Mouse (Mus musculus): ENCODE results near the gene Dpp6.
"Not testable (repeated sequence)": the region's sequence is repeated elsewhere in the genome, so short reads cannot be mapped to it uniquely, and the experiment has no call there.

The Dpp6 gene

DNA sequence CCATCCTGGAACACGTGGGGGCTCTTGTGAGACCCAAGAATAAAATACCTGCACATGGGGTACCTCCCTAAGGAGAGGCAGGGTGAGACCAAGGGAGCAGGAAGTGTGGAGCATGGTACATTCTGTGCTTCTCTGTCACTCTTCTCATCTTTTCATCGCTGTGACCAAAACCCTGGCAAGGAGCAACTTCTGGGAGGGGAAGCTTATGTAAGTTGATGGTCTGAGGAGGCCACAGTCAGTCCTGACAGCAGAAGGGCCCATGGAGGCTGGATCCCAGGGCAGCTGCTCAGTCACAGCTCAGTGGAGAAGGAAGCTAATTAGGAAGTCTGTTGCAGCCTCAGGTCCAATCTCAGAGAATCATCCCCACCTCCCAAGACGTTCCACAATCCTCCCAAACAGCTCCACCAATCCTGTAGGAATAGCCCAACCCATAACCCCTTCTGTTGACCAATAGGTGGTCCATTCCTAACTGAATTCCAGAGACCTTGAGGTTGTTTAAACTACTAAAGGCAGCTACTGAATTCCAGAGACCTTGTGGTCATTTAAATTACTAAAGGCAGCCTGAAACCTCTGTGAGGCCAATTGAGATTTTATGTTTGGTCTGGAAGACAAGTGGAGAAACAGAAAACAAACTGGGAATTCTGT lies 636.3 kb downstream of the Dpp6 start:
- no peak for DNase-seq (ENCODE audit: inconsistent age in 2 of 2, low spot score in 1 of 2)

GRCm38 (mm10) chr5:27454386-27454785 lies 637.4 kb downstream of the Dpp6 start:
- DNase-seq (ENCODE audit: inconsistent age in 2 of 2, low spot score in 1 of 2): no peak

DNA sequence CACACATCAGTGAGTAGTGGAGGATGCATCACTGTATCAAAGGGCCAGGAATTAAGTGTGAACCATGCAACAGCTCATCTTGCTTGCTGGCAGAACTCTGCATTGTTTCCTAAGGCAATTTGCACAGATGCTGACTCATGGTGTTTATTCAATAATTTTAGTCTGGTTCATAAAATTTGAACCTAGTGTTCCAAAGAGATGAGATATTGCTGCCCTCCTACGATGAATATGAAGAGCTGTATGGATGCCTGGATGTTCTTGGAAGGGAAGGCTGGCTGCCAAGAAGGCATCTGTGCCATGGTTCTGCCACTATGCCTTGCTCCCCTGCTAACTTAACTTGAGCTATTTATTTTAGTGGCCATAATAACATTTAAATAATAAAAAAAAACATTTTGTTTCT lies 640.0 kb downstream of the Dpp6 start:
- peak in 1 of 2 experiments; percentile 44 for DNase-seq (ENCODE audit: inconsistent age in 2 of 2, low spot score in 1 of 2)

DNA sequence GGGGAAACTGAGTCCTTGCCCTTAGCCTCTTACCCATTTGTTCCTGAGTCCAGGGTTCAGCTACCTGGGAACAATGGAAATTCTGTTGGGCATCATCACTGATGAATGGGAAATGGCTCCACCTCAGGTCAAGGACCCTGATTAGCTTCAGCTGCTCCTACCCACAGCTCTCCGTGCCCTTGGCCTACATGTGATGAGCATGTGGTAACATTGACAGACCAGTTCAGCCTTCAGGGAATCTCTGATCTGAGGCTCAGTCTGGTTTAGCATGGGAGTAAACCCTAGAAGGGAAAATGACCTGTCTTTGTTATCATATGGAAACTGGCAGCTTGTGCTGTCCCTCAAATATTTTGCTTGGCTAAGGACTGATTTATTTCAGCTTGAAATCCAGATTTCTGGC lies 640.7 kb downstream of the Dpp6 start:
- DNase-seq (ENCODE audit: inconsistent age in 2 of 2, low spot score in 1 of 2): peak; percentile 38 to 64

- no peak for DNase-seq (ENCODE audit: inconsistent age in 2 of 2, low spot score in 1 of 2)
These were observed 658.0 kb downstream of the Dpp6 start for GRCm38 (mm10) chr5:27474964-27475465.

DNA sequence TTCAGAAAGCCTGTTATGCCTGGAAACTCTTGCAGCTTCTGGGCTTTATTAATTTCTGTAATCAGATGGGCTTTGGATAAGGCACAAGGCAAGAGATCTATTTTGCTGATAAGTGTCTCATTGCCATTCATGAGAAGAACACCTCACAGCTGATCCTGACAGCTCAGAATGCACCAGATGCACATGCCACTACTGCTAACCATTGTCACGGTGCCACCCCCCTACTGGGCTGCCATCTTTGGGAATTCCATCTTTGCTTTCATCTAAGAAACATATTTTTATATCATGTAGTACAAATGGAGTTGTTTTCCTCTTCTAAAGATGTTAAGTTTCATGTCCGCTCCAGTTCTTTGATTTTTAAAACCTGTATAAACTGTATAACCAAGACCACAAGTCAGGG lies 664.7 kb downstream of the Dpp6 start:
- no peak for DNase-seq (ENCODE audit: inconsistent age in 2 of 2, low spot score in 1 of 2)

DNA sequence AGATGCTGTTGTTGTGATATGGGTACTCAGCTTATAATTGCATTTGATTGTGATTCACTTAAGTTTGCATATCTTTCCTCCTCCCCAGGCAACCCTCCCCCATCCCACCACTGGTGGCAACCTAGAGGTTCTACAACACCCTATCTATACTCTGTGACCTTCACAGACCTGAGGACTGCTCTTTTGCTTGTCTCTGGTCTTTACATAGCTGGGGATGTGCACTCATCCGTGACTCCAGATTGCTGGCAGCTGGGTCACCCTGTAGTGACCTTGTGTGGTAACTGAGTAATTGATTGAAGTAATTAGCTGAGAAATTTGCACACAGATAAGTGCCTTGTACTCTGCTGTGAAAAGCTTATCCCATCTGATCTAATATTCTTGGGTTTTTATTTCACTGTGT lies 669.1 kb downstream of the Dpp6 start:
- peak in 1 of 2 experiments; percentile 33 for DNase-seq (ENCODE audit: inconsistent age in 2 of 2, low spot score in 1 of 2)

DNA sequence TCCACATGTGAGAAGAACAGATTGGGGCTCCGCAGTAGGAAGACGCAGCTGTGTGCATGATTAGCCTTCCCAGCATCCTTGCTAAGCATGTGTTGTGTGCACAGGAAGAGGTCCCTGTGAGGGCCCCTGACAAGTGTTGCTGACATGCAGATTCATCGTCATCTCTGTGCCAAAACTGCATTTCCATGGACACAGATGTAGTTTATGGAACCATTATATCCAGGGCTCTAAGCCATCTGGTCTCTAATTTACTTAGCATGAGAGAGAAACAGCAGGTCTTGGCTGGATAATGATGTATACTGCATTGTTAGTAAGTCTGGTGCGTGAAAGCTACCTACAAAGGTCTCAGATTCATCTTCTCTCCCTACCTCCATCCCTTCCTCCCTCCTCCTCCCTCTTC lies 673.9 kb downstream of the Dpp6 start:
- DNase-seq (ENCODE audit: inconsistent age in 2 of 2, low spot score in 1 of 2): no peak

- not testable (repeated sequence) for DNase-seq (ENCODE audit: inconsistent age in 2 of 2, low spot score in 1 of 2)
These were observed 684.3 kb downstream of the Dpp6 start, which contains the start of gene Speer4b for GRCm38 (mm10) chr5:27501338-27501737. Speer4b (minus strand) TSS chr5:27501438.

DNA sequence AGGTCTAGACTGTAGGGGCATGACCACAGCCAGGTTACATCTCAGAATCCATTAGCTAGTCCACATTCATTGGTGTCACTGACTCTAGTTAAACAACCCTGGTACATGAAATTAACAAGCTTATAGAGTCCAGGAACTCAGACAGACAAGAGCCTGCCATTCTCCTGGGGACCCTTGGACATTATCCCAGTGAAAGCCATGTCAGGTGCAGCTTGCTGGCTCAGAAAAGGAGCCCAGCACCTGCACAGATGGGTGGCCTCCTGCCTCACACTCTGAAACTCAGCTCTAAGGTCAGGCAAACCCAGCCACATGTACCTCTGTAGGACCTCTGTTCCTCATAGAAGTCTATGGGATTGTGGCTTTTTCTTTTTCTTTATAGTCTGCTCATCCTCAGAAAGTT lies 701.7 kb downstream of the Dpp6 start:
- no peak for DNase-seq (ENCODE audit: inconsistent age in 2 of 2, low spot score in 1 of 2)

DNA sequence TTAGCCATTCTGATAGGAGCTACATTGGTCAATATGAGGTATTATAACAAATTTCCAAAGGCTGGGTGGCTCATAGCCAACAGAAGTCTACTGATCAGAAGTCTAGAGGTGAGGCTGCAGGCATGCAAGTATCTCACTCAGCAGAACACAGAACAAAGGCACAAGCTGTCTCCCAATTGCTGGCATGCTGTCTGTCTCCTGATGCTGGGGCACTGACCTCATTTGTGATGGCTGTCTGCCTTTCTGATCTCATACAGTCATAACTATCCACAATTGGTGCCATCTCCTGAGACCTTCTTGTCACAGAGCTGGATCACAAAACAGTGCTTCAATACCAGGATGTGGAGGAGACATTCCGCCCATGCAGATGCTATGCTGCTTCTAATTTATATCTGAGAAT lies 709.9 kb downstream of the Dpp6 start:
- no peak for DNase-seq (ENCODE audit: inconsistent age in 2 of 2, low spot score in 1 of 2)

DNA sequence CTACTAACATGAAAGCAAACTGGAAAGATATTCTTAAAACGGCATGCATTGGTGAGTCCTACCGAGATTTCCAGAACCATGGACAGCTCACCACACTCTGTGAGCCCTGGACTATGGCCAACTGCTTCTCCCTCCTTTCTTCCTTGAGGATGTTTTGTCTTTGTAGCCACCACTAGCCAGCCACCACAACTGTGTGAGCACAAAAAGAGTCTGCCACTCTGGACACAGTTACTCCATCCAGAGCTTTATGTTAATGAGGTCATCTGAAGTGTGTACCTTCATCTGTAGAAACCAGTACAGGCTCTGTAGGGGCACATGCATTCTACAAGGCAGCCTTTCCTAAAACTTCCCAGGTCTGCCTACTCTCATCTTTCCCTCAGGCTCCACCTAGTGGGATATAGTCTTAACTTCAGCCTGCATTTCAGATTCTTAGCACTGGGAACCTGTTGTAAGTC lies 727.8 kb downstream of the Dpp6 start:
- peak; percentile 31 to 87 for DNase-seq (ENCODE audit: inconsistent age in 2 of 2, low spot score in 1 of 2)

DNA sequence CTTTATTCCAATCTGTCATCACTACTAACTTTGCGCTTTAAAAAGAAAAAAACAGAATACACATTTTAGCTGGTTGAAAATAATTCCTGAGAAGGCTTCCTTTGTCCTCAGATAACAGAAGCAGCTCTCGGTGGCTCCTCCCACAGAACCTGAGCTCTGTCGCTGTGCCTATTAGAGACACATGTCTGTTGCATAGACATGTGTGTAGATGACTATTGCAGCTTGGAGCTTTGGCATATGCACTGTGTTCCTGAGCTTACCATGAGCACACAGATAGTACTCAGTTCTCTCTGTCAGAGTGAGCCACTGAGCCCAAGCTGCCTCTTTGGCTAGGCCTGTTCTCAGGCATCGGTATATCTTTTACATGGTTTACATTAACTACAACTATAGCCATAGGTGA lies 732.3 kb downstream of the Dpp6 start:
- no peak for DNase-seq (ENCODE audit: inconsistent age in 2 of 2, low spot score in 1 of 2)

GRCm38 (mm10) chr5:27565700-27566099 lies 748.7 kb downstream of the Dpp6 start:
- no peak for DNase-seq (ENCODE audit: inconsistent age in 2 of 2, low spot score in 1 of 2)

DNA sequence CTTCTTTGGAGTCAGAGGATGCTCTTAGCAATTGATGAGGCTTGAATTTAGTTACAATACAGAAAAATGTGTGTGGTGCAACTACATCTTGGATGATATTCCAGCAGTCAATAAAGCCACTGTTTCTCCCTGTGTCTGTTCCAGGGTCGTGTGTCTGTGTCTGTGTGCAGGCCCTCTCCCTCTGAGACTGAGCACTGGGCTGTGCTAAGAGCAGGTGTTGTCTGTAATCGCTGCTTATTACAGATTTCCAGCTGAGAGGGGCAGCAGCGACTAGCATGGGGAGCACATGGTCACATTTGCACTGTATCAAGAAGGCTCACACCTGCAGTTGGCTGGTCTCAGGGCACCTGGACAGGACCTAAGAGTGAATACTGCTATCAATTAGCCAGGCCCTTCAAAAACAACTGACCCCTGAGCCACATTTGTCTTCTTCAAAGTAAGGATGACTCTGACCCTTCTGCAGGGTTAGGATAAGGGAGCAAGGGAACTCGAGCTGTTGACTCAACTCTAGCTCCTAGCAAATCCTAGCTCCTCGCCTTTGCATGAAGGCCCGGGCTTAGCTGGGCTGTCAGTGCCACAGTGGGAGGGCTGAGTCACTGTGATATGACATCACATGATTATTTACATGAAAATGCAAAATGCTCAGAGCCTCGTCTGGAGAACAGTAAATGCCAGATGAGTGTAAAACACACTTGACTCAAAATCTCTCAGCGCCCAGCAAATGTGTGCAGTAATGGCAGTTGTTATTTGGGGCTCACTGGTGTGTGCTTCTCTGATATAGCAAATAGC lies 771.2 kb downstream of the Dpp6 start:
- no peak for DNase-seq (ENCODE audit: inconsistent age in 2 of 2, low spot score in 1 of 2)

GRCm38 (mm10) chr5:27604132-27604531 lies 787.1 kb downstream of the Dpp6 start:
- DNase-seq (ENCODE audit: inconsistent age in 2 of 2, low spot score in 1 of 2): no peak

DNA sequence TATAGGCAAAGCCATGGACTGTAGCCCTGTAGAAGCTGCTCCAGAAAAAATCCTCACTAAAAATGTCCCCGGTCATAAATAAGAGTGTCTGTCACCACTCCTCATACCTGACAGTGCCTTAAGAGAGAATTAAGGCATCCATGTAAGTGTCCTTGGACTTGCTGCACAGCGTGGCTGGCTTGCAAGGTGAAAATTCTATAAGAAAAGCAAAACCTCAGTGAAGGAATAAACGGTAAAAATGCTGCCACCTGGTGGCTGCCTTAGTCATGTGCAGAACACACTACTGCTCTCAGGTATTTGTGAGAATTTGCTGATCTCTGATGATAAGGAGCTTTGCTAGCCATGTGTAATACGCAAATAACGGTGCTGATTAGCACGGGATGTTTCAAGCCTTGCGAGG lies 798.8 kb downstream of the Dpp6 start:
- peak; percentile 22 to 75 for DNase-seq (ENCODE audit: inconsistent age in 2 of 2, low spot score in 1 of 2)

DNA sequence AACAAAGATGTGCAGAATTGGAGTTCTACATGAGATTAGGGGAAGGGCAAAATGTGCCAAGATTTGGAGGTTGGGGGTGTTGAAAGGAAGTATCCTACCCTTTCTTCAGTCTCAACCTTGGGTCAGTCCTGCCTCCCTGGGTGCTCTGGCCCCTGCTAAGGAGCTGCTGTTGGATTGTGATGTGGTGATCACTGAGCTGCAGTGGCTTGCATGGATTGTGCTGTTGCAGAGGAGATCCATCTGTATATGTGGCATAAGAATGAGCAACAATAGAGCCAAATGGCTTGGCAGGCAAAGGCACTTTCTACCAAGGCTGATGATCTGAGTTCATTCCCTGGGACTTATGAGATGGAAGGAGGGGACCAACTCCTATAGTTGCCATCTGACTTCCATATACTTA lies 804.8 kb downstream of the Dpp6 start:
- no peak for DNase-seq (ENCODE audit: inconsistent age in 2 of 2, low spot score in 1 of 2)

DNA sequence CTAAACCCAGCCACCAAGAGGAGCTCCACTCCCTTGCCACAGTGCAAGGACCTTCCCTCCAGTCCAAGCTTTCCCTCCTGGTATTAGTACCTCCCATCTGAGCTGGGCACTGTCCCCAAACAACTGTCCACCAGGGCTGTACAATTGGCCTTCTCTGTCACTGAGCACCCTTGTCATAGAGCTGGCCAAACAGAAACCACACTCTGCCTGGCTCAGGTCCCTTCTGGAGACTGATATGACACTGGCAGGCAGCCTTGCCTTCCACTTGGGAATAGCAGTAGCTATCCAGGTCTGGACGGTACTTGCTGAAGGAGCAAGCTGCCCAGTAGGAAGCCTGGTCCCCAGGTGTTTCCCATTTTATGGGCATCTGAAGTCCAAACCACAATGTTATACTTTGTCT lies 806.9 kb downstream of the Dpp6 start:
- no peak for DNase-seq (ENCODE audit: inconsistent age in 2 of 2, low spot score in 1 of 2)

GRCm38 (mm10) chr5:27632151-27632550 lies 815.1 kb downstream of the Dpp6 start:
- no peak for DNase-seq (ENCODE audit: inconsistent age in 2 of 2, low spot score in 1 of 2)

- no peak for DNase-seq (ENCODE audit: inconsistent age in 2 of 2, low spot score in 1 of 2)
These were observed 818.9 kb downstream of the Dpp6 start for GRCm38 (mm10) chr5:27635941-27636340.

DNA sequence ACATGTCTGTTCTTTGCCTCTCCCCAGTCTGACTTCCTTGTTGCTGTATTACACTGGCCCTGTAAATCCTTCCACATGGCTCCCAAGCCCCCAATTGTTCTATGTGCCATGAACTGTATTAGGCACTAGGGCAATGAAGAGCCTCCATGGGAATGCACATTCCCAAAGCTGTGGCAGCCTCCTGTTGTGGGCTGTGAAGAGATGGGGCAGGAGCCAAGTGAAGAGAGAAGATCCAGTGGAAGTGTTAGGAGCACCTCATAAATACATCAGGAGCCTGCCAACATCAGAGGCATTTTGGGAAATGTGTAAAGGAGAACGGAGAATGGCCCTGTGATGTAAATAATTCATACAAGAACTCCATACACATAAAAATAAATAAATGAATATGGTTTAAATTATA lies 824.9 kb downstream of the Dpp6 start:
- DNase-seq (ENCODE audit: inconsistent age in 2 of 2, low spot score in 1 of 2): no peak
